ENCODE assay signal across 17 mouse cellular contexts in genomic region chr3:97239316-97239715, GRCm38 (mm10).
"Had no signal": no experiment of that assay in that cellular context is flagged by ENCODE, and none has a peak within 500 bp of the region (broad histone marks: within the 10 kb centered on the region; RNA-seq: fewer than 3 reads in every experiment).

No protein-coding gene starts in this region.

- H3K4me2 ChIP-seq: liver, embryonic 15.5 days; lung, embryonic 15.5 days; midbrain, embryonic 12.5 days; neural tube, embryonic 12.5 days; stomach, embryonic 15.5 days had no signal

- H3K27me3 ChIP-seq: liver, embryonic 15.5 days; lung, embryonic 15.5 days; midbrain, embryonic 12.5 days; neural tube, embryonic 12.5 days; stomach, embryonic 15.5 days had no signal

- DNase-seq: liver, postnatal 0 days; lung, adult 2 months; lung, postnatal 14 days; lung, postnatal 36 days; midbrain, embryonic 14.5 days; right cerebral cortex, postnatal 14 days; thymus, adult 2 months; thymus, postnatal 36 days had no signal

- H3K9ac ChIP-seq: liver, embryonic 15.5 days; liver, postnatal 0 days; lung, embryonic 15.5 days; midbrain, embryonic 12.5 days; neural tube, embryonic 12.5 days; stomach, embryonic 15.5 days had no signal

- H3K36me3 ChIP-seq: liver, embryonic 15.5 days; lung, embryonic 15.5 days; midbrain, embryonic 12.5 days; neural tube, embryonic 12.5 days; stomach, embryonic 15.5 days had no signal

- H3K27ac ChIP-seq: liver, embryonic 15.5 days; lung, embryonic 15.5 days; macrophage; midbrain, embryonic 12.5 days; neural tube, embryonic 12.5 days; stomach, embryonic 15.5 days; stomach, postnatal 0 days had no signal

- H3K9me3 ChIP-seq: liver, embryonic 15.5 days; lung, embryonic 15.5 days; megakaryocyte, embryonic 14.5 days; midbrain, embryonic 12.5 days; neural tube, embryonic 12.5 days; stomach, embryonic 15.5 days had no signal

- H3K4me3 ChIP-seq: liver, embryonic 15.5 days; lung, embryonic 15.5 days; megakaryocyte, embryonic 14.5 days; midbrain, embryonic 12.5 days; neural tube, embryonic 12.5 days; stomach, embryonic 15.5 days had no signal

- H3K4me1 ChIP-seq: liver, embryonic 15.5 days; megakaryocyte, embryonic 14.5 days; stomach, embryonic 15.5 days had no signal

- ATAC-seq: liver, postnatal 0 days; lung, postnatal 0 days had no signal
